Mouse (Mus musculus): ENCODE results near the gene Disp2. TPM values are rescaled to one million over a fixed set of nuclear protein-coding genes. Genes with fewer than 3 reads are reported as not detected.

Disp2 gene
- total and polyA plus RNA-seq, 3 experiments = 0.15 to 0.43 TPM; not detected in 1

DNA sequence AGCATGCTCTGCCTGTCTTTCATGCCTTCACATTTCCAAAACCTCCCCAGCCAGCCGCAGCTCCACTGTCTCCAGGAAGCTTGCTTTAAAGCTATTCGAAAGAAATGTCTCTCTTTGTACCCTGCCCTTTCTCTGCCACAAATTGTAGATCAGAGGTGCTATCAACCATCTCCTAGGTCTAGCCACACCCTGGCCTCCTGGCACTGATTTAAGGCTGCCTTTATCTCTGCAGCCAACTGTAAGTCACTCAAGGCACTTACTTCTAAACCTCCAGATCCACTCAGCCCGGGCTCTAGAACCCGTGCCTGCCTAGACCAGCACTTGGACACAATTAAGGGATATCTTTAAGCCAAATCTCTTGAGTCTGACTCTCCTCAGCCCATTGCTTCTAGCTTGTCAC, 1.1 kb upstream of the Disp2 start (continued):
- TF ChIP-seq ELF1 (IDR thresholded peaks at IDR 0.05; ENCODE audit: low read depth, low read length) (no peak), GABPA (IDR thresholded peaks at IDR 0.05; ENCODE audit: low read depth, low read length) (no peak), MAFK (IDR thresholded peaks at IDR 0.05; ENCODE audit: borderline replicate concordance, low read depth, low read length) (no peak; the same call in 1 of the 2 replicates), MYB (IDR thresholded peaks at IDR 0.05; ENCODE audit: low read depth, low read length) (peak; percentile 64; the same call in 1 of the 2 replicates), RCOR1 (IDR thresholded peaks at IDR 0.05; ENCODE audit: low read depth, low read length) (peak; percentile 77), POLR2A (IDR thresholded peaks at IDR 0.05; ENCODE audit: control insufficient read depth in 1 of 2, insufficient read depth in 1 of 2, low read depth in 1 of 2, low read length in 2 of 2, poor library complexity in 1 of 2) (peak in 1 of 2 experiments; percentile 24; a peak in 1 of 4 replicates), UBTF (IDR thresholded peaks at IDR 0.05; ENCODE audit: borderline replicate concordance, insufficient read depth, low read depth, low read length) (no peak), POLR2AphosphoS5 (IDR thresholded peaks at IDR 0.05; ENCODE audit: borderline replicate concordance, low read depth, low read length) (no peak), MAZ (IDR thresholded peaks at IDR 0.05; ENCODE audit: low read depth, low read length) (peak; percentile 75; the same call in 1 of the 2 replicates), MXI1 (IDR thresholded peaks at IDR 0.05; ENCODE audit: low read depth, low read length) (no peak; the same call in none of the 2 replicates), TAL1 (IDR thresholded peaks at IDR 0.05; ENCODE audit: low read length) (peak; percentile 47)

GRCm38 (mm10) chr2:118779065-118779464, 454 bp upstream of the Disp2 start:
- TF ChIP-seq MYB (IDR thresholded peaks at IDR 0.05; ENCODE audit: low read depth, low read length) (no peak), ZMIZ1 (IDR thresholded peaks at IDR 0.05; ENCODE audit: low read depth, low read length) (no peak), POLR2AphosphoS5 (IDR thresholded peaks at IDR 0.05; ENCODE audit: borderline replicate concordance, low read depth, low read length) (no peak), MYC (IDR thresholded peaks at IDR 0.05; ENCODE audit: low read depth, low read length) (no peak), POLR2A (IDR thresholded peaks at IDR 0.05; ENCODE audit: control insufficient read depth in 1 of 2, insufficient read depth in 1 of 2, low read depth in 1 of 2, low read length in 2 of 2, poor library complexity in 1 of 2) (no peak), ZC3H11A (IDR thresholded peaks at IDR 0.05; ENCODE audit: low read depth, low read length) (no peak), E2F4 (IDR thresholded peaks at IDR 0.05; ENCODE audit: borderline replicate concordance, low read depth, low read length) (no peak), CTCF (IDR thresholded peaks at IDR 0.05 in 2 of 3, conservative IDR thresholded peaks at IDR 0.05 in 1 of 3; ENCODE audit: control insufficient read depth in 1 of 3, insufficient read depth in 1 of 3, low read depth in 2 of 3, low read length in 3 of 3, poor library complexity in 1 of 3, severe bottlenecking in 1 of 3) (no peak), ELF1 (IDR thresholded peaks at IDR 0.05; ENCODE audit: low read depth, low read length) (no peak), NELFE (IDR thresholded peaks at IDR 0.05; ENCODE audit: low read depth, low read length) (no peak), HCFC1 (IDR thresholded peaks at IDR 0.05; ENCODE audit: low read depth, low read length) (no peak), GABPA (IDR thresholded peaks at IDR 0.05; ENCODE audit: low read depth, low read length) (no peak), SMC3 (IDR thresholded peaks at IDR 0.05; ENCODE audit: low read depth, low read length) (no peak), USF1 (IDR thresholded peaks at IDR 0.05; ENCODE audit: low read depth, low read length) (no peak)

More at GRCm38 (mm10) chr2:118779065-118779464, 454 bp upstream of the Disp2 start:
- Histone ChIP-seq H3K79me2 (ENCODE audit: control insufficient read depth, insufficient read depth, low read length, poor library complexity) (no peaks in the 10 kb centered on the region), H3K9ac (ENCODE audit: control insufficient read depth, low read depth, low read length, poor library complexity, severe bottlenecking) (peak overlapping the region; percentile 35), H3K4me3 (ENCODE audit: control insufficient read depth in 1 of 2, insufficient read depth in 1 of 2, low read depth in 2 of 2, low read length in 2 of 2) (peak overlapping the region; percentile 49 to 61), H3K4me1 (ENCODE audit: control insufficient read depth in 1 of 2, insufficient read depth in 2 of 2, low read length in 2 of 2) (peaks cover 19 to 57% of the 10 kb centered on the region in 2 experiments), H3K9me3 (replicated peaks; ENCODE audit: insufficient read depth, low read length) (no peaks in the 10 kb centered on the region), H3K36me3 (ENCODE audit: control insufficient read depth in 1 of 2, insufficient read depth in 2 of 2, low read length in 2 of 2) (peaks cover 0 to 25% of the 10 kb centered on the region in 2 experiments; a peak in 2 of 4 replicates), H3K27me3 (ENCODE audit: control insufficient read depth in 1 of 2, insufficient read depth in 2 of 2, low read length in 2 of 2) (no peaks in the 10 kb centered on the region), H3K27ac (ENCODE audit: control insufficient read depth, low read depth, low read length) (peak overlapping the region; percentile 75)
- DNase-seq (ENCODE audit: low read depth, low spot score) = peak; percentile 56

All from MEL (cell line).